Mouse (Mus musculus) liver, postnatal 0 days (tissue): ENCODE results near the gene Pglyrp1.

Experiments used
- CTCF ChIP-seq: sonication (generic); IDR thresholded peaks from 2 replicates; pipeline ENCODE4 v1.5.1; 2016; ENCODE audit warnings: antibody characterized with exemption, low read depth
- EP300 ChIP-seq: IDR thresholded peaks from 2 replicates; pipeline ENCODE4 v1.6.1; 2016; ENCODE audit warnings: antibody characterized with exemption, low read depth, mild to moderate bottlenecking

- no peak for TF ChIP-seq CTCF
- no peak for TF ChIP-seq EP300
Observed at GRCm38 (mm10) chr7:18839865-18840264, 31.3 kb upstream of the Pglyrp1 start, which contains the start of gene Mill2.
